Mouse (Mus musculus) E14TG2a.4 (cell line): ENCODE results near the gene Olfr205.

ENCODE experiments used
- H3K27me3 ChIP-seq: 2 replicates; pipeline ENCODE4 v1.6.1; 2014; ENCODE audit warnings: low read length, control low read depth; ENCODE audit not compliant: insufficient read depth
- H3K36me3 ChIP-seq: 2 replicates; pipeline ENCODE4 v1.6.1; 2014; ENCODE audit warnings: low read length, control low read depth; ENCODE audit not compliant: insufficient read depth
- H3K4me1 ChIP-seq: replicated peaks from 2 replicates; pipeline ENCODE4 v1.6.1; 2014; ENCODE audit warnings: low read depth, low read length, control low read depth
- H3K4me3 ChIP-seq: replicated peaks from 2 replicates; pipeline ENCODE4 v1.5.1; 2014; ENCODE audit warnings: mild to moderate bottlenecking, low read length
- H3K9me3 ChIP-seq: 2 replicates; pipeline ENCODE4 v1.6.1; 2014; ENCODE audit warnings: low read length, control low read depth
- CTCF ChIP-seq: conservative IDR thresholded peaks from 2 replicates; pipeline ENCODE4 v1.5.1; 2014; ENCODE audit warnings: low read length
- NANOG ChIP-seq: IDR thresholded peaks from 2 replicates; pipeline ENCODE4 v1.6.1; 2014; ENCODE audit warnings: borderline replicate concordance, low read length, mixed read lengths
- POU5F1 ChIP-seq: IDR thresholded peaks from 2 replicates; pipeline ENCODE4 v1.6.1; 2014; ENCODE audit warnings: low read length, borderline replicate concordance

Olfr205 gene

GRCm38 (mm10) chr16:59280542-59280941 is 50.4 kb downstream of the Olfr205 start:
- H3K9me3 ChIP-seq, result no peaks in the 10 kb centered on the region
- TF ChIP-seq CTCF, result no peak
- TF ChIP-seq POU5F1, result no peak
- no peak for TF ChIP-seq NANOG
- no peak overlapping the region for H3K4me3 ChIP-seq
- H3K27me3 ChIP-seq, result no peaks in the 10 kb centered on the region
- H3K36me3 ChIP-seq, result no peaks in the 10 kb centered on the region
- no peaks in the 10 kb centered on the region for H3K4me1 ChIP-seq
